Mouse (Mus musculus) monocyte, adult 2 months (primary cell): ENCODE data around the gene Dnah9.

Experiments
- DNase-seq, 2 experiments: peaks; one replicate each; pipeline ENCODE4 v3.0.0; 2022; ENCODE audit warnings: low spot score in 2 of 2, low read depth in 1 of 2

The Dnah9 gene

GRCm38 (mm10) chr11:65801899-65802298 is 366.5 kb downstream of the Dnah9 start:
- no peak for DNase-seq

DNA sequence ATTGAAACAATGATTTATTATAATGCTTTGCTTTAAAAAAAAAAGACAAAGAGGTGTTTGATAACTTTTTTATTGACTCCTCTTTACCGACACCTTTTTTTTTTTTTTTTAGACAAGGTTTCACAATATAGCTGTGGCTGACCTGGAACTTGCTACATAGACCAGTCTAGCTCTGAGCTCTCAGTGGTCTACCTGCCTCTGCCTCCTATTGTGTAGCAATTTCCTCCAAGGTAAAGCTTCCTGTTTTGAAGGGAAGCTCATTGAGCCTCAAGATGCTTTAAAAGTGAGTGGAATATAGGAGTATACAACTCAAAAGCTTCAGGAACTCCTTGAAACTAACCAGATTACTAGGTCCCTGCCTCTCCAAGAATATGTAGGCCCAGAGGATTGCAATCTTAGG is 372.5 kb downstream of the Dnah9 start:
- DNase-seq: no peak

DNA sequence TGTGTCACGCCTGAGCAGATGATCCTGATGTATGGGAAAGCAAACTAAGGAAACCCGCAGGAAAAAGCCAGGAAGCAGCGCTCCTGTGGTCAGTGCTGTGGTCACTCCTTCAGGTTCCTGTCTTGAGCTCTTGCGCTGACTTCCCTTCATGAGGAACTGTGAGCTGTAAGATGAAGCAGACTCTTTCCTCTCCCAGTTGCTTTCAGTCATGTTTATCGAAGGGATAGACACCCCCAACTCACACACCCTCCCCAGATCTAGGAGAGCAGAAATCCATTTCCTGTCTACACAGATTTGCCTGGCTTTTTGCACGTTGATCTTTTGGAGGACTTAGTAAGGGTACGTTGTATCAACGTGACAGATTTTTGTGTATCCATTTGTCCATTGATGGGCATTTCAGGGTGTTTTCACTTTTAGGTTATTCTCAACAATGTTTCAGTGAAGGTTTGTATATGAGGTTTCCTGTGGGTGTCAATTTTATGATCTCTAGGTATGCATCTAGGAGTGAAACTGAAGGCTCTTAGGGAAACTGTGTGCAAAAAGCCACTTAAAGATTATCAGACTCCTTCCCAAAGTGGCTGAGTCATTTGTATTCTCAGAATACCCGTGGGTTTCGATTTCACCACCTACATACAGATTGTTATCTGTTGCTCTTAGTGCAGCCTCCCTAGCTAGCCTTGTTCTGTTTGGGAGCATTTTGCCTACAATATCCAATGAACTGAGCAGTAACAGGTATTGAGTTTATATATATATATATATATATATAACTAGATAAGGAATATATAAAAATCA is 373.7 kb downstream of the Dnah9 start:
- no peak for DNase-seq

DNA sequence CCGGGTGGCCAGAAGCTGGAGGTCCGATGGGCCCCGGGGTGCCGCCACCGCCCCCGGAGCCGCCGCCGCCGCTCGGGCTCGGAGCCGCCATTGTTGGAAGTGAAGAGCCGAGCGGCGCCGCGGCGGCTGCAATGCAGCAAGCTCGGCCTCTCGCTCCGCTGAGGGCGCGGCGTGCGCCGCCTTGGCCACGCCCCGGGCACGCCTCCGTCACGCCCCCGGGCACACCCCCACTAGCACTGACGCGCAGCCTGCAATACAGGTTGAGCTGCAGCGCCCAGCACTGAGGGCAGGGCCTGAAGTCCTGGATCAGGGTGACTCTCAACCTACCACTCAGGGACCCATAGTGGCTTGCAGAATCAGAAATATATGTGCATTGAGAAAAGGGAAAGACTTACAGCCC is 380.2 kb downstream of the Dnah9 start, which contains the start of gene Map2k4:
Map2k4 (minus strand) TSS at position 144 of the 400 bp plus-strand sequence.
- peak; percentile 69 to 91 for DNase-seq

DNA sequence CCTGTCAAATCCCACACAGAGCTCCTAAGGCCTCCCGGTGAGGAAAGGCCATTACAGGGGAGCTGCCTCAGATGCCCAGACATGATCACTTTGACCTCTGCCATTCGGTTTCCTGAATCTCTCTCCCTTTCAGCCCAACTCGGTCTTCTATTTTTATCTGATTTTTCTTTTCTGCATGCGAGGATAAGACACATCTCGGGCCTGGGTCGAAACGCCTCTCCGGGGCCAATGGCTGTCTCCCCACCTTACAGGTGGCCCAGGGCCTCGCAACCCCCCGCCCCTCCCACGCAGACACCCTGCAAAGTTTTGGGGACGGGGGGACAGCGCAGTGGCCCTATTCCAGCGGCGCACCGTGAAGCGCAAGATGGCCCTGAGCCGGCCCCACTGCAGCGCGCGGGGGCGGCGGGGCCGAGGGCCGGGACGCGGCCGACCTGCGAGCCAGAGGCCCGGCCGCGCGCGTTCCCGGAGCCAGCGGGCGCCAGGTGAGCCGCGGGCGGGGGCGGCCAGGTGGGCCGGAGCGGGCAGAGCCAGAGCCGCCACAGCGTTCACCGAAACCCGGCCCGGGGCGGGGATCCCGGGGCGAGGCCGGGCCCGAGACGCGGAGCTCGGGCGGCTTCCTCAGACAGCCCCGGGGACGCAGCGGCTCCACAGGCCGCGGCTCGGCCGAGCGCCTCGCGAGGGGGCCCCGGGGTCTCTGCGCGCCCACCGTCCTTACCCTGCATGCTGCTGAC is 380.8 kb downstream of the Dnah9 start:
- DNase-seq: no peak

GRCm38 (mm10) chr11:65786160-65786559 is 382.2 kb downstream of the Dnah9 start:
- no peak for DNase-seq

GRCm38 (mm10) chr11:65781596-65781995 is 386.8 kb downstream of the Dnah9 start:
- DNase-seq: no peak
